Mouse (Mus musculus) intestine, embryonic 14.5 days (tissue): ENCODE data around the gene Itfg1. TPM values are rescaled to one million over a fixed set of nuclear protein-coding genes. Genes with fewer than 3 reads are reported as not detected.
A peak's percentile ranks its signal among the peaks of the same experiment; 100 is the strongest.
"Not testable (repeated sequence)": the region's sequence is repeated elsewhere in the genome, so short reads cannot be mapped to it uniquely, and the experiment has no call there.

Source experiments
- ATAC-seq: fragments of 200-750 bp; cut with Nextera tagmentation; replicated peaks from 2 replicates; pipeline ENCODE4 v1.8.0; 2017; ENCODE audit warnings: low read depth, moderate number of reproducible peaks, moderate TSS enrichment, moderate library complexity; ENCODE audit not compliant: low FRiP score, low TSS enrichment
- DNase-seq: peaks from one replicate; pipeline ENCODE4 v3.0.0-alpha.2; 2018; ENCODE audit warnings: low spot score
- H3K27ac ChIP-seq: fragments of 300-500 bp; sonication (generic); 2 replicates; pipeline ENCODE4 v1.5.1; 2014; ENCODE audit warnings: low read depth, mild to moderate bottlenecking, control low read depth
- H3K27me3 ChIP-seq: fragments of 300-500 bp; sonication (generic); replicated peaks from 2 replicates; pipeline ENCODE4 v1.6.1; 2014; ENCODE audit warnings: low read length, control low read depth; ENCODE audit not compliant: control insufficient read depth, insufficient read depth
- H3K36me3 ChIP-seq: fragments of 300-500 bp; sonication (generic); 2 replicates; pipeline ENCODE4 v1.6.1; 2014; ENCODE audit warnings: low read length, control low read depth; ENCODE audit not compliant: control insufficient read depth, insufficient read depth
- H3K4me1 ChIP-seq: fragments of 300-500 bp; sonication (generic); replicated peaks from 2 replicates; pipeline ENCODE4 v1.6.1; 2014; ENCODE audit warnings: low read length, control low read depth, mixed read lengths; ENCODE audit not compliant: control insufficient read depth, insufficient read depth
- H3K4me2 ChIP-seq: fragments of 300-500 bp; sonication (generic); 2 replicates; pipeline ENCODE4 v1.6.1; 2014; ENCODE audit warnings: low read length
- H3K4me3 ChIP-seq: fragments of 300-500 bp; sonication (generic); 2 replicates; pipeline ENCODE4 v1.5.1; 2014; ENCODE audit warnings: low read depth, low read length, control low read depth, mixed read lengths
- H3K9ac ChIP-seq: fragments of 300-500 bp; sonication (generic); 2 replicates; pipeline ENCODE4 v1.6.1; 2014; ENCODE audit warnings: mild to moderate bottlenecking, low read length
- H3K9me3 ChIP-seq: fragments of 300-500 bp; sonication (generic); 2 replicates; pipeline ENCODE4 v1.6.1; 2016; ENCODE audit warnings: low read length, control low read depth; ENCODE audit not compliant: control insufficient read depth
- whole genome bisulfite sequencing: fragments of 180-500 bp; shearing (Covaris S2); extraction: QIAGEN DNeasy Blood & Tissue Kit; methylation state at CpG from one replicate; pipeline ENCODE4 v1.1.7; 2014; 5-methylcytosine and 5-hydroxymethylcytosine counted together
- polyA plus RNA-seq: library from polyadenylated mRNA; unstranded; fragments of >200 nt; fragmentation: Nextera tagmentation; extraction: Ambion mirVana; gene quantifications from 2 replicates; pipeline ENCODE4 v1.2.1, GENCODE M21; 2014

Gene Itfg1
- 66.1 and 78.1 TPM in 2 replicates for polyA plus RNA-seq

DNA sequence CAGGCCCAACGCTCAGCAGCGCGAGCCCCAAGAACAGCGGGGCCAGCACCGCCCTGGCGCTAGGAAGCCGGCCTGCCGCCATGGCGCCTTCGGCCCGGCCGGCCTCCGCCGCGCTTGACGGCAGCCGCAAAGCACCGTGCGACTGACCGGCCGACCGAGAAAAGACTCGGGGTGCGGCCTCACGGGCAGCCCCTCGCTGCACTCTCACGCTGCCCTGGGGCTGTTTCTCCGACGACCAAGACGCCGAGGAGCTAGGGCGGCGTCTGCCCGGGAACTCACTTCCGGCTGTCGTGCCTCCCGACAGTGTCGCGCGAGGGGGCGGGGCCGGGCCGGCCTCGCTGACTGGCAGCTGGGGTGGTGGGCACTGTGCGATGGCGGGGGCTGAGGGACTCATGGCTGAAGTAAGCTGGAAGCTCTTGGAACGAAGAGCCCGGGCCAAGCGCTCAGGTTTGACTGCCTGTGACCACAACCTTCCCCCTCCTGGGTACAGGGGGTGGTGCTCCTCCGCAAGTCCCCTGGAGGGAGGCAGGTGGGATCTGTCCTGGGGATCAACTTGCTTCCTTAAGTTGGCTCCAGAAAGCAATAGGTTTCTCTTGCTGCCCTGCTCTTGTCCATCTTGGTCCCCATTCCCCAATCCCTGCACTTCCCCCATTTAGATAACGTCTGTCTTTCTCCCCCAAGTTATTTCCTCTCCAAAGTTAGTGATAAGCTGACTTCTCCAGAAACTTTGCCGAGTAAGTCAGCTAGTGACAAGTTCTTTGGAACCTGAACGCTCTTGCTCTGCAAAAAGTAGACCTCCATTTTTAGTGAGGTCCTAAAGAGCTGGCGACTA is at the start of gene Itfg1, which contains the start of gene Phkb:
Gene Itfg1 (minus strand): TSS at position 265 of the 832 bp plus-strand sequence.
Gene Phkb (plus strand): TSS at position 303 of the 832 bp plus-strand sequence.
- Histone ChIP-seq H3K9ac (peak within 1 kb of the TSS; percentile 89), H3K9me3 (no peaks in the 10 kb centered on the region), H3K27ac (peak within 1 kb of the TSS; percentile 96), H3K4me3 (peak within 1 kb of the TSS; percentile 87), H3K36me3 (peaks cover 19% of the 10 kb centered on the region), H3K4me1 (peaks cover 12% of the 10 kb centered on the region), H3K27me3 (no peaks in the 10 kb centered on the region), H3K4me2 (peak within 1 kb of the TSS; percentile 84)
- WGBS = under 1% methylated on average over 54 of the region's 54 CpGs
- DNase-seq = peak; percentile 95
- ATAC-seq = peak; percentile 97

DNA sequence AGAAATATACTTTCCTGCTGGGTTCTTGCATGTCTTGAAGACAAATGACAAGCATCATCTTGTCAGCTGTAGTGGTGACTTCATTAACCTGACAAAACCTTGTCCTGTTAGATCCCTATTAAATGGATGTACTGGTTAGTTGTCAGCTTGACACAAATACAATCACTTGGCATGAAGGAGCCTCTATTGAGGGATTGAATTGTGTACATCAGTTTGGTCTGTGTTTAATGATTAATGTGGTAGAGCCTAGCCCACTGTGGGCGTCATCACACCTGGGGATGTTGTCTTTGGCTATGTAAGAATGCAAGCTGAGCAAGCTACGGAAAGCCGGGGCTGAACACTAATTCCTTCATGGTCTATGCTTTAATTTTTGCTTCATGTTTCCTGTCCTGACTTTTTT is 44.1 kb upstream of the Itfg1 start:
- no peak for ATAC-seq
- H3K4me1 ChIP-seq = no peaks in the 10 kb centered on the region
- no peak overlapping the region for H3K4me3 ChIP-seq
- H3K36me3 ChIP-seq = peaks cover 34% of the 10 kb centered on the region
- WGBS = 94% methylated on average over 3 of the region's 3 CpGs
- no peak for DNase-seq
- no peaks in the 10 kb centered on the region for H3K9me3 ChIP-seq
- H3K9ac ChIP-seq = no peak overlapping the region
- H3K27ac ChIP-seq = no peak overlapping the region
- H3K27me3 ChIP-seq = no peaks in the 10 kb centered on the region
- H3K4me2 ChIP-seq = no peak overlapping the region

DNA sequence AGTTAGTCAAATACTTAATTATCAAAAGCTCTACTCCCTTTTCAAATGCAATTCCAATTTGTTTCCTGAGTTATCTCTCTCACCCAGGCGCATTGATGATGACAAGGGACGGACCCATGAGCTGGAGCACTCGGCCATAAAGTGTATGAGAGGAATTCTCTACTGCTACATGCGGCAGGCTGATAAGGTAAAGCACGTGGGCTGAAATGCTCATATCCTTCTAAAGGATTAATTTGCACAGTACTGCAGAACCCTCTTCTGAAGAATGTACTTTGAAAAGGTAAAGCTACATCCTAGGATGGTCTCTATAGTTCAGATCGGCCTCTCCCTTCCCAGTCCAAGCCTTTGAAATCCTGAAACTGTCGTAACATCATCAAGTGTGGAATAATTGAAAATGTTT is 38.9 kb upstream of the Itfg1 start:
- no peak for DNase-seq
- H3K27me3 ChIP-seq = no peaks in the 10 kb centered on the region
- peaks cover 32% of the 10 kb centered on the region for H3K36me3 ChIP-seq
- no peak overlapping the region for H3K27ac ChIP-seq
- no peak overlapping the region for H3K9ac ChIP-seq
- no peak overlapping the region for H3K4me2 ChIP-seq
- no peak for ATAC-seq
- no peaks in the 10 kb centered on the region for H3K9me3 ChIP-seq
- H3K4me3 ChIP-seq = no peak overlapping the region
- H3K4me1 ChIP-seq = no peaks in the 10 kb centered on the region
- 95% methylated on average over 7 of the region's 7 CpGs for WGBS

DNA sequence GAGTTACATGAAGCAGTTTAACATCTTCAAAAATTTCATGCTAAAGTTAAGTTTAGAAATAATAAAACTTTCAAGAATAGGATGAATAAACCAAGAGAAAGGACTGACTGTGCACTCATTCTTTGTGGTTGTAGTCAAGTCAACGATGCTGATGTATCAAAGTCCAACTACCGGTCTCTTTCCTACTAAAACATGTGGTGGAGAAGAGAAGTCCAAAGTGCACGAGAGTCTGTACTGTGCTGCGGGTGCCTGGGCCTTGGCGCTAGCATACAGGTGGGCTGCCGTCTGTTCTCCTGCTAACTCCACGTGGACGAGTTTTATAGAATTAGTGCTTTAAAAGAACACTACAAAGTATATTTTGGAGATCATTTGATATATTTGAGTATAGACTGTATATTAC is 37.3 kb upstream of the Itfg1 start:
- no peaks in the 10 kb centered on the region for H3K4me1 ChIP-seq
- H3K4me3 ChIP-seq = no peak overlapping the region
- no peak overlapping the region for H3K27ac ChIP-seq
- H3K9me3 ChIP-seq = no peaks in the 10 kb centered on the region
- no peak for ATAC-seq
- 97% methylated on average over 8 of the region's 8 CpGs for WGBS
- no peak for DNase-seq
- H3K27me3 ChIP-seq = no peaks in the 10 kb centered on the region
- H3K36me3 ChIP-seq = peaks cover 27% of the 10 kb centered on the region
- H3K9ac ChIP-seq = no peak overlapping the region
- H3K4me2 ChIP-seq = no peak overlapping the region

DNA sequence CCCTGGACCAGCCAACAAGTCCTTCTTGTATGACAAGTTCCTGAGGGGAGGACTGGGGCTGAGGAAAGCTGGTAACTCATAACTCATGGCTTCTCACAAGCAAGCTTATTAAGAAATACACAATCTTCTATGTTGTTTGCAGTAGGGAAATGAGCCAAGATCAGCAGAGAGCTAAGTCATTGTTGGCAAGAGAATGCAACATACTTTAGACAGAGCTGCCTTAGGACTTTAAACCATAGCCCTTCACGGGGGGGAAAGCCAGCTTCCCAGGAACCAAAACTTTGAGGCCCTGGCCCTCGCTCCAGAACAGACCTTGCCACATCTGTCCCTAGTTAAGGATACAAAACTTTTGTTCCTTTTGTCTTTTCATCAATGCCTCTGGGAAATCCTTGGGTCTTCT is 30.9 kb upstream of the Itfg1 start:
- H3K27ac ChIP-seq = no peak overlapping the region
- no peaks in the 10 kb centered on the region for H3K36me3 ChIP-seq
- ATAC-seq = no peak
- no peak overlapping the region for H3K9ac ChIP-seq
- H3K9me3 ChIP-seq = no peaks in the 10 kb centered on the region
- no peaks in the 10 kb centered on the region for H3K27me3 ChIP-seq
- no peaks in the 10 kb centered on the region for H3K4me1 ChIP-seq
- DNase-seq = no peak
- no peak overlapping the region for H3K4me3 ChIP-seq
- 82% methylated on average over 2 of the region's 2 CpGs for WGBS
- H3K4me2 ChIP-seq = no peak overlapping the region

DNA sequence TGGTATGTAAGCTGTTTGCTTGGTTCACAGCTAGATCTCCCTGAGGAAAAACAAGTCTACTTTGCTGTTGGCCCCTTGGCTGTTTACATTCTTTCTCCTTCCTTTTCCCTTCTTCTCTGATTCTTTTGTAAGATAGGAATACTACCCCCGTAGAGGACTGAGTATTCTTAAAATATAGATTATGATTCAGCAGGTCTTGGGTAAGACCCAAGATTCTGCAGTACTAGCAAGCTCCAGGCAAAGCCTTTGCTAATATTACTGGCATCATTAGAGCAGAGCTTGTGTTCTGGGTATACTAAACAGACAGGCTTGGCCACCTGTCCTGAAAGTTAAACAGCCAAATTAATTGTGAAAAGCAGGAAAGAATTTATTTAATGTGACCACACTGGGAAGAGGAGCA is 21.7 kb upstream of the Itfg1 start:
- Histone ChIP-seq H3K27me3 (no peaks in the 10 kb centered on the region), H3K4me3 (no peak overlapping the region), H3K36me3 (no peaks in the 10 kb centered on the region), H3K9ac (no peak overlapping the region), H3K9me3 (no peaks in the 10 kb centered on the region), H3K4me2 (no peak overlapping the region), H3K4me1 (no peaks in the 10 kb centered on the region), H3K27ac (no peak overlapping the region)
- DNase-seq (no peak), ATAC-seq (no peak)
- whole genome bisulfite sequencing = 78% methylated on average over 1 of the region's 1 CpGs

DNA sequence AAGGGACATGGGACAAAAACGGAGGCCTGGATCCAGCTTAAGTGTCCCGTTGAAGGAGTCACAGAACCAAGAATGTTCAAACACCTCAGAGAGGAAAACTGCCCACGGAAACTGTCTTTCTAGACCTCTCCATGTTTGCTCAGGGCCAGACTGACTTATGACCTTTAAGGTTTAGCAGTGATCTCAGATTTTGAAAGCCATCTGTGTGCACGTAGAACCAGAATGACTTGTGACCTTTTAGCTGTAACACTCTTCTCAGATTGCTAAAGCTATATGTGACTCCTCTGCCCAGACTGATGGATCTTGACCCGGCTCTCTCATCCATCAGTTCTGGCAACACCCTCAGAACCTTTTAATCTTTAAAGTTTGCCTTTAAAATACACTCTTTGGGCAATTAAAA is 19.9 kb upstream of the Itfg1 start:
- no peak overlapping the region for H3K4me3 ChIP-seq
- H3K27me3 ChIP-seq = no peaks in the 10 kb centered on the region
- no peaks in the 10 kb centered on the region for H3K9me3 ChIP-seq
- no peaks in the 10 kb centered on the region for H3K36me3 ChIP-seq
- DNase-seq (no peak), ATAC-seq (no peak)
- WGBS = 62% methylated on average over 5 of the region's 5 CpGs
- H3K4me2 ChIP-seq = no peak overlapping the region
- H3K4me1 ChIP-seq = no peaks in the 10 kb centered on the region
- H3K9ac ChIP-seq = no peak overlapping the region
- no peak overlapping the region for H3K27ac ChIP-seq

DNA sequence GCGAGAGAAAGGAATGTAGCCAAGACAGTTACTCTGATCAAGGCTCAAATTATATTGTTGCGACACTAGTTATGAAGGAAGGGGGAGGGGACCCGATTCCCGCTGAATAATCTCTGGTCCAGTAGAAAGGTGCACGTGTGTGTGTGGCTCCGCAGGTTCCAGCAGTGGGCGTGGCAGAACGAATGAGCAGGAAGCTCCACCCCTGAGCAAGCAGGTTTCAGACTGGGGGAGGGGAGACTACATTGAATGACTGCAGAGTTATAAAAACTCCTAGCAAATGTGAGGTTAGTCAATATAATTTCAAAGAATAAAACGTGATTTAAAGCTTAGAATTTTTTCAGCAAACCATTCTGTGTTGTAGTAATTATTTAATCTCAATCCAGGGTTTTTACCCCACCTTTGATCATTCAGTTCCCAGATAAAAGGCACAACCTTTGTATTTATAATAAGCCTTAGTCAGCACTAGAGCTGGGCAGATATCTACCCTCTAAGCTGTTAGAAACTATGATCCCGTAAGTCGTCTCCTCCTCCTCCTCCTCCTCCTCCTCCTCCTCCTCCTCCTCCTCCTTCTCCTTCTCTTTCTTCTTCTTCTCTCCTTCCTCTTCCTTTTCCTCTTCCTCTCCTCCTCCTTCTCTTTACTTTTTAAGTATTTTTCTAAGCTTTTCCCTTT is 16.6 kb upstream of the Itfg1 start:
- H3K27me3 ChIP-seq, H3K36me3 ChIP-seq, DNase-seq, H3K4me2 ChIP-seq, H3K9me3 ChIP-seq, ATAC-seq, H3K4me1 ChIP-seq, H3K4me3 ChIP-seq, H3K9ac ChIP-seq, H3K27ac ChIP-seq: not testable (repeated sequence)
- 46% methylated on average over 11 of the region's 11 CpGs for WGBS
